Mouse (Mus musculus): ENCODE measurements around the gene Il2rg. TPM values are rescaled to one million over a fixed set of nuclear protein-coding genes. Genes with fewer than 3 reads are reported as not detected.

Gene Il2rg
- 1.9 and 2.0 TPM in 2 replicates for polyA plus RNA-seq (2012; rRNA removed)

- TF ChIP-seq POLR2A (IDR thresholded peaks at IDR 0.05; ENCODE audit: borderline replicate concordance, insufficient read depth, low read length) (no peak), CTCF (IDR thresholded peaks at IDR 0.05; ENCODE audit: borderline replicate concordance, insufficient read depth, low read depth, low read length) (no peak)
- Histone ChIP-seq H3K27ac (ENCODE audit: insufficient read depth, low read length) (no peak within 1 kb of the TSS), H3K27me3 (ENCODE audit: control insufficient read depth, insufficient read depth, low read length) (no peaks in the 10 kb centered on the region), H3K4me3 (replicated peaks; ENCODE audit: insufficient read depth, low read depth, low read length) (no peak within 1 kb of the TSS), H3K4me1 (ENCODE audit: control insufficient read depth, insufficient read depth, low read length) (no peaks in the 10 kb centered on the region)
- no peak for DNase-seq
- WGBS, result 76% methylated on average over 5 of the region's 5 CpGs
These were observed at the start of gene Il2rg for GRCm38 (mm10) chrX:101268025-101268754. Gene Il2rg, minus strand, starts transcription at chrX:101268255.

GRCm38 (mm10) chrX:101313625-101314359 is 45.7 kb upstream of the Il2rg start:
- no peak overlapping the region for H3K4me3 ChIP-seq (replicated peaks; ENCODE audit: insufficient read depth, low read depth, low read length)
- peaks cover 7% of the 10 kb centered on the region; the same call in 1 of the 2 replicates for H3K4me1 ChIP-seq (ENCODE audit: control insufficient read depth, insufficient read depth, low read length)
- no peak overlapping the region for H3K27ac ChIP-seq (ENCODE audit: insufficient read depth, low read length)
- H3K27me3 ChIP-seq (ENCODE audit: control insufficient read depth, insufficient read depth, low read length), result no peaks in the 10 kb centered on the region
- peak; percentile 37 to 51 for DNase-seq
- TF ChIP-seq CTCF (IDR thresholded peaks at IDR 0.05; ENCODE audit: borderline replicate concordance, insufficient read depth, low read depth, low read length) (no peak), POLR2A (IDR thresholded peaks at IDR 0.05; ENCODE audit: borderline replicate concordance, insufficient read depth, low read length) (no peak)
- WGBS, result 4% methylated on average over 6 of the region's 6 CpGs

GRCm38 (mm10) chrX:101309299-101309698 is 41.2 kb upstream of the Il2rg start:
- H3K27me3 ChIP-seq (ENCODE audit: control insufficient read depth, insufficient read depth, low read length), result no peaks in the 10 kb centered on the region
- peaks cover 19% of the 10 kb centered on the region for H3K4me1 ChIP-seq (ENCODE audit: control insufficient read depth, insufficient read depth, low read length)
- no peak for TF ChIP-seq CTCF (IDR thresholded peaks at IDR 0.05; ENCODE audit: borderline replicate concordance, insufficient read depth, low read depth, low read length)
- TF ChIP-seq POLR2A (IDR thresholded peaks at IDR 0.05; ENCODE audit: borderline replicate concordance, insufficient read depth, low read length), result no peak
- no peak overlapping the region for H3K27ac ChIP-seq (ENCODE audit: insufficient read depth, low read length)
- H3K4me3 ChIP-seq (replicated peaks; ENCODE audit: insufficient read depth, low read depth, low read length), result no peak overlapping the region
- no peak for DNase-seq
- 86% methylated on average over 5 of the region's 5 CpGs for WGBS

GRCm38 (mm10) chrX:101304646-101305045 is 36.6 kb upstream of the Il2rg start:
- DNase-seq, result peak; percentile 44 to 68
- Histone ChIP-seq H3K4me3 (replicated peaks; ENCODE audit: insufficient read depth, low read depth, low read length) (no peak overlapping the region), H3K4me1 (ENCODE audit: control insufficient read depth, insufficient read depth, low read length) (peaks cover 23% of the 10 kb centered on the region), H3K27ac (ENCODE audit: insufficient read depth, low read length) (no peak overlapping the region; the same call in 1 of the 2 replicates), H3K27me3 (ENCODE audit: control insufficient read depth, insufficient read depth, low read length) (no peaks in the 10 kb centered on the region)
- no peak for TF ChIP-seq POLR2A (IDR thresholded peaks at IDR 0.05; ENCODE audit: borderline replicate concordance, insufficient read depth, low read length)
- TF ChIP-seq CTCF (IDR thresholded peaks at IDR 0.05; ENCODE audit: borderline replicate concordance, insufficient read depth, low read depth, low read length), result no peak
- WGBS, result 11% methylated on average over 2 of the region's 2 CpGs

- WGBS, result 24% methylated on average over 9 of the region's 9 CpGs
- no peak overlapping the region for H3K27ac ChIP-seq (ENCODE audit: insufficient read depth, low read length)
- no peaks in the 10 kb centered on the region for H3K27me3 ChIP-seq (ENCODE audit: control insufficient read depth, insufficient read depth, low read length)
- TF ChIP-seq CTCF (IDR thresholded peaks at IDR 0.05; ENCODE audit: borderline replicate concordance, insufficient read depth, low read depth, low read length) (peak; percentile 27; the same call in 1 of the 2 replicates), POLR2A (IDR thresholded peaks at IDR 0.05; ENCODE audit: borderline replicate concordance, insufficient read depth, low read length) (no peak)
- peak overlapping the region; percentile 36 for H3K4me3 ChIP-seq (replicated peaks; ENCODE audit: insufficient read depth, low read depth, low read length)
- DNase-seq, result peak; percentile 42 to 45
- peaks cover 21% of the 10 kb centered on the region for H3K4me1 ChIP-seq (ENCODE audit: control insufficient read depth, insufficient read depth, low read length)
These were observed 33.6 kb upstream of the Il2rg start for GRCm38 (mm10) chrX:101301654-101302053.

- TF ChIP-seq POLR2A (IDR thresholded peaks at IDR 0.05; ENCODE audit: borderline replicate concordance, insufficient read depth, low read length) (no peak), CTCF (IDR thresholded peaks at IDR 0.05; ENCODE audit: borderline replicate concordance, insufficient read depth, low read depth, low read length) (no peak)
- Histone ChIP-seq H3K27ac (ENCODE audit: insufficient read depth, low read length) (peak overlapping the region; percentile 46; the same call in 1 of the 2 replicates), H3K4me3 (replicated peaks; ENCODE audit: insufficient read depth, low read depth, low read length) (peak overlapping the region; percentile 94), H3K4me1 (ENCODE audit: control insufficient read depth, insufficient read depth, low read length) (peaks cover 18% of the 10 kb centered on the region), H3K27me3 (ENCODE audit: control insufficient read depth, insufficient read depth, low read length) (no peaks in the 10 kb centered on the region)
- peak; percentile 30 to 41 for DNase-seq
- 8% methylated on average over 13 of the region's 13 CpGs for WGBS
These were observed 32.5 kb upstream of the Il2rg start for GRCm38 (mm10) chrX:101300427-101301030.

- 2% methylated on average over 13 of the region's 13 CpGs for WGBS
- peak overlapping the region; percentile 94 for H3K4me3 ChIP-seq (replicated peaks; ENCODE audit: insufficient read depth, low read depth, low read length)
- H3K27me3 ChIP-seq (ENCODE audit: control insufficient read depth, insufficient read depth, low read length), result no peaks in the 10 kb centered on the region
- no peak for DNase-seq
- H3K4me1 ChIP-seq (ENCODE audit: control insufficient read depth, insufficient read depth, low read length), result peaks cover 14% of the 10 kb centered on the region; the same call in 1 of the 2 replicates
- H3K27ac ChIP-seq (ENCODE audit: insufficient read depth, low read length), result peak overlapping the region; percentile 86
- TF ChIP-seq POLR2A (IDR thresholded peaks at IDR 0.05; ENCODE audit: borderline replicate concordance, insufficient read depth, low read length) (no peak), CTCF (IDR thresholded peaks at IDR 0.05; ENCODE audit: borderline replicate concordance, insufficient read depth, low read depth, low read length) (no peak)
These were observed 31.7 kb upstream of the Il2rg start for GRCm38 (mm10) chrX:101299473-101300426.

Measured in cerebellum, adult 2 months (tissue).